8 mouse cellular contexts compared by ENCODE assay signal in the genomic region with DNA sequence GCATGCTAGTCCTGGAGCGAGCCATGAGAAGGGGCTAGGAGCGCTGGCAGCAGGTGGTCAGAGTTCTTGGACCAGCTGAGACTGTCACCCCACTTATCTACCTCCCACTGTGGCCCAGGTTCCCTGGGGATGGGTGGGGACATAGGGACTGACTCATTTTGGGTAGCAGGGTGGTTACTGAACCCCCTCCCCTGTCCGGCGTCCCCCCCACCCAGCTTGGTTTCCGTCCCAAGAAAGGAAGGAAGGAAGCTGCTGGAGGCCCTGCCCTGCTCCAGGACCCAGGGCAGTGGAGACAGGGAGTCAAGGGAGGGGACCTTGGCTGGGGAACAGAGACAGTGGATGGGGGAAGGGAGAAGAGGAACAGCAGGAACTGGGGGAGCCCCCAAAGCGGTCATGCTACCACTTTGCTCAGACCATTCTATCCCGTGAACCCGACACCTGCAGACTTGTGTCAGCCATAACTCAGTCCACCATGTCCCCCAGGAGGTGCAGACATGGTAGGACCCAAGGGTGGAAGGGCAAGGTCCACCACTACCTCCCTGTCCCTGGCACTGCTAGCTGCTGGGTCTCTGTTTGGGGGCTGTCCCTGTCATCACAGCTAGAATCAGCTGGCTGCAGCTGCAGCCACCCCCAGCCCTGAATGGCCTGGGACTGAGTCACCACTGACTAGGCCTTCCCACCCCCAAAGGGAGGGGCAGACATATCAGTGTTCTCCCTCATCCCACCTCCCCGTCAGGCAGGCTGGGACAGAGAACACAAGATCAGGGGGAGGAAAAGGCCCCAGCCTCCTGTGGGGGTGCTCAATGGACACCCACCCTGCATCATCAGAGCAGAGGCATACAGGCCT. TPM values are rescaled to one million over a fixed set of nuclear protein-coding genes. Genes with fewer than 3 reads are reported as not detected.
DNase-seq lines count a peak whose midpoint lies in the region; ATAC-seq and TF ChIP-seq lines count a peak whose summit lies in the region.

No protein-coding gene starts in this region.

- no peak for TF ChIP-seq CTCF in heart, postnatal 0 days (IDR thresholded peaks at IDR 0.05; ENCODE audit: low read depth)
- no peak for TF ChIP-seq CTCF in midbrain, postnatal 0 days (IDR thresholded peaks at IDR 0.05)

- H3K27me3 ChIP-seq in heart, postnatal 0 days (ENCODE audit: control insufficient read depth, insufficient read depth, low read length) = peaks cover 7% of the 10 kb centered on the region; the same call in 1 of the 2 replicates
- no peaks in the 10 kb centered on the region for H3K27me3 ChIP-seq in midbrain, postnatal 0 days (ENCODE audit: insufficient read depth, low read length)

- peak overlapping the region; percentile 56 for H3K4me2 ChIP-seq in heart, postnatal 0 days (ENCODE audit: low read depth, low read length)
- H3K4me2 ChIP-seq in midbrain, postnatal 0 days (ENCODE audit: low read depth, low read length, poor library complexity, severe bottlenecking) = no peak overlapping the region

- no peaks in the 10 kb centered on the region for H3K9me3 ChIP-seq in heart, postnatal 0 days (replicated peaks; ENCODE audit: control insufficient read depth, low read length)
- H3K9me3 ChIP-seq in midbrain, postnatal 0 days (ENCODE audit: low read length) = no peaks in the 10 kb centered on the region

- peak overlapping the region; percentile 34 for H3K4me3 ChIP-seq in heart, postnatal 0 days (ENCODE audit: low read depth, low read length)
- no peak overlapping the region for H3K4me3 ChIP-seq in midbrain, postnatal 0 days (ENCODE audit: low read depth, low read length)

- H3K4me1 ChIP-seq in heart, postnatal 0 days (ENCODE audit: control insufficient read depth, insufficient read depth) = peaks cover 9% of the 10 kb centered on the region; the same call in 1 of the 2 replicates
- peaks cover 4% of the 10 kb centered on the region; the same call in 1 of the 2 replicates for H3K4me1 ChIP-seq in midbrain, postnatal 0 days (ENCODE audit: insufficient read depth, low read length)

- DNase-seq in right cerebral cortex, adult 18-20 months = peak; percentile 38
- no peak for DNase-seq in right cerebral cortex, postnatal 25 days
- no peak for DNase-seq in heart, postnatal 0 days (ENCODE audit: low spot score)
- DNase-seq in kidney, postnatal 4 days = peak; percentile 59 to 72
- no peak for DNase-seq in midbrain, postnatal 0 days (ENCODE audit: low spot score)
- DNase-seq in spleen, postnatal 36 days (ENCODE audit: low spot score in 2 of 2) = no peak
- no peak for DNase-seq in B cell, adult 2 months
- no peak for DNase-seq in frontal cortex, postnatal 10 days (ENCODE audit: low spot score in 2 of 2)

- H3K36me3 ChIP-seq in heart, postnatal 0 days (replicated peaks; ENCODE audit: control insufficient read depth, insufficient read depth, low read length) = peaks cover 10% of the 10 kb centered on the region
- peaks cover 24% of the 10 kb centered on the region for H3K36me3 ChIP-seq in midbrain, postnatal 0 days (ENCODE audit: insufficient read depth, low read length)

- H3K27ac ChIP-seq in heart, postnatal 0 days (ENCODE audit: low read depth) = peak overlapping the region; percentile 91
- 0 out of 2 replicates have a peak overlapping the region, but pooled peaks have one; percentile 26 for H3K27ac ChIP-seq in midbrain, postnatal 0 days (ENCODE audit: low read depth, low read length)

- H3K9ac ChIP-seq in heart, postnatal 0 days (replicated peaks; ENCODE audit: low read depth, low read length) = peak overlapping the region; percentile 51
- H3K9ac ChIP-seq in midbrain, postnatal 0 days (replicated peaks; ENCODE audit: low read length, poor library complexity, severe bottlenecking) = no peak overlapping the region

- peak; percentile 85 for TF ChIP-seq EP300 in heart, postnatal 0 days (IDR thresholded peaks at IDR 0.05; ENCODE audit: low read depth)

- WGBS in heart, postnatal 0 days = 61% methylated on average over 9 of the region's 9 CpGs
- 87% methylated on average over 9 of the region's 9 CpGs for WGBS in midbrain, postnatal 0 days

- peak; percentile 64 for ATAC-seq in heart, postnatal 0 days (ENCODE audit: insufficient read depth, low read depth)
- ATAC-seq in midbrain, postnatal 0 days (ENCODE audit: low FRiP score) = no peak

RNA-seq across cellular contexts. Expression of gene Slc9a3r2, which starts 5.0 kb away (rescaled TPM):
- total RNA-seq in heart, postnatal 0 days (2014; rRNA removed; ENCODE audit: low replicate concordance) = 87.9 and 118 TPM in 2 replicates
- polyA plus RNA-seq in heart, postnatal 0 days (2015; fragmentation: Nextera tagmentation; extraction: Ambion mirVana) = 61.9 and 68.1 TPM in 2 replicates
- 61.7 and 62.8 TPM in 2 replicates for total RNA-seq in midbrain, postnatal 0 days (2014; rRNA removed)
- 52.1 and 52.7 TPM in 2 replicates for polyA plus RNA-seq in midbrain, postnatal 0 days (2015; fragmentation: Nextera tagmentation; extraction: Ambion mirVana)

RNA-seq across cellular contexts. Expression of gene Nthl1, which starts 12.6 kb away (rescaled TPM):
- total RNA-seq in heart, postnatal 0 days (2014; rRNA removed; ENCODE audit: low replicate concordance) = 3.7 and 10.0 TPM in 2 replicates
- polyA plus RNA-seq in heart, postnatal 0 days (2015; fragmentation: Nextera tagmentation; extraction: Ambion mirVana) = 5.7 and 7.3 TPM in 2 replicates
- total RNA-seq in midbrain, postnatal 0 days (2014; rRNA removed) = 4.5 and 6.2 TPM in 2 replicates
- polyA plus RNA-seq in midbrain, postnatal 0 days (2015; fragmentation: Nextera tagmentation; extraction: Ambion mirVana) = 6.0 and 7.2 TPM in 2 replicates

RNA-seq across cellular contexts. Expression of gene Tsc2, which starts 12.7 kb away (rescaled TPM):
- 55.4 and 88.7 TPM in 2 replicates for total RNA-seq in heart, postnatal 0 days (2014; rRNA removed; ENCODE audit: low replicate concordance)
- 29.2 and 34.4 TPM in 2 replicates for polyA plus RNA-seq in heart, postnatal 0 days (2015; fragmentation: Nextera tagmentation; extraction: Ambion mirVana)
- 106 and 114 TPM in 2 replicates for total RNA-seq in midbrain, postnatal 0 days (2014; rRNA removed)
- polyA plus RNA-seq in midbrain, postnatal 0 days (2015; fragmentation: Nextera tagmentation; extraction: Ambion mirVana) = 56.6 and 61.7 TPM in 2 replicates

RNA-seq across cellular contexts. Expression of gene Npw, which starts 13.2 kb away (rescaled TPM):
- total RNA-seq in heart, postnatal 0 days (2014; rRNA removed; ENCODE audit: low replicate concordance) = not detected in 2 replicates
- polyA plus RNA-seq in heart, postnatal 0 days (2015; fragmentation: Nextera tagmentation; extraction: Ambion mirVana) = not detected in 2 replicates
- not detected in 2 replicates for total RNA-seq in midbrain, postnatal 0 days (2014; rRNA removed)
- polyA plus RNA-seq in midbrain, postnatal 0 days (2015; fragmentation: Nextera tagmentation; extraction: Ambion mirVana) = 0.59 and 0.86 TPM in 2 replicates

RNA-seq across cellular contexts. Expression of gene Zfp598, which starts 24.4 kb away (rescaled TPM):
- total RNA-seq in heart, postnatal 0 days (2014; rRNA removed; ENCODE audit: low replicate concordance) = 25.4 and 27.5 TPM in 2 replicates
- polyA plus RNA-seq in heart, postnatal 0 days (2015; fragmentation: Nextera tagmentation; extraction: Ambion mirVana) = 7.8 TPM in 2 replicates
- 36.4 and 40.0 TPM in 2 replicates for total RNA-seq in midbrain, postnatal 0 days (2014; rRNA removed)
- 15.7 and 16.4 TPM in 2 replicates for polyA plus RNA-seq in midbrain, postnatal 0 days (2015; fragmentation: Nextera tagmentation; extraction: Ambion mirVana)

Comparison
In these comparisons a context has a peak if more than half of its experiments do, and no peak if none do; other contexts are left out.
1. DNase-seq: peak in right cerebral cortex, adult 18-20 months (single experiment) and kidney, postnatal 4 days (2 of 2); none in right cerebral cortex, postnatal 25 days (single experiment), heart, postnatal 0 days (single experiment), midbrain, postnatal 0 days (single experiment), spleen, postnatal 36 days (0 of 2), B cell, adult 2 months (0 of 2) and frontal cortex, postnatal 10 days (0 of 2).